ENCODE assay signal across 35 mouse cellular contexts in the genomic region with DNA sequence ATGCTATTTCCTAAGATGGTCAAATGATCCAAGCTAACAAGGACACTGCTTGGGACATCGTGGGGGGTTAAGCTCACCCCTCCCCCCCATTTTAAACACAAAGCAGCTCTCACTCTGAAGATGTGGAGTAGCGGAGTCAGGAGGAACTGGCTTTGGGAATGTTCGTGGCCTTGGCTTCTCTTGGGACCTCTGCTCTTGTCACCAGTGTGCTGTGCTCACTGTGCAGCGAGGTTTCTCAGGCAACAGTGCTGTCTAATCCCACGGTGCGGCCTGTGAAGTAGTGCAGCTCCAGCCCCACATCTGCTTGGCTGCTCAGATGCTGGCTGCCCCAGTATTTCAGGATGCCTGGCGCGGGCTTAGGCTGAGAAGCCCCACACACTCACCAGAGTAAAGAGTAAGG. TPM values are rescaled to one million over a fixed set of nuclear protein-coding genes. Genes with fewer than 3 reads are reported as not detected.
A peak's percentile ranks its signal among the peaks of the same experiment; 100 is the strongest.
DNase-seq lines count a peak whose midpoint lies in the region; ATAC-seq and TF ChIP-seq lines count a peak whose summit lies in the region.
"Had no signal": no experiment of that assay in that cellular context is flagged by ENCODE, and none has a peak within 500 bp of the region (broad histone marks: within the 10 kb centered on the region; RNA-seq: fewer than 3 reads in every experiment).

No protein-coding gene starts in this region.

- no peak for DNase-seq in forebrain, postnatal 0 days
- peak; percentile 55 for DNase-seq in midbrain, postnatal 0 days (ENCODE audit: low spot score)
- DNase-seq in midbrain, embryonic 11.5 days (ENCODE audit: low spot score, missing footprints) = no peak
- DNase-seq in R1 (ENCODE audit: low read depth, low spot score) = peak; percentile 65
- DNase-seq in thymus, postnatal 36 days = no peak
- DNase-seq: adrenal gland, adult 8-10 months; adrenal gland, postnatal 25 days; B cell, adult 2 months; cerebellum, adult 11-12 months; cerebellum, adult 9-10 months; cerebellum, postnatal 25 days; gastrocnemius, adult 2 months; gastrocnemius, postnatal 14 days; heart, adult 11 months had no signal

- H3K27me3 ChIP-seq in forebrain, postnatal 0 days (ENCODE audit: insufficient read depth, low read length) = no peaks in the 10 kb centered on the region
- H3K27me3 ChIP-seq in forebrain, embryonic 15.5 days = no peaks in the 10 kb centered on the region
- H3K27me3 ChIP-seq in midbrain, postnatal 0 days (ENCODE audit: insufficient read depth, low read length) = no peaks in the 10 kb centered on the region
- H3K27me3 ChIP-seq in midbrain, embryonic 11.5 days (ENCODE audit: control insufficient read depth, insufficient read depth, low read length) = no peaks in the 10 kb centered on the region
- H3K27me3 ChIP-seq in intestine, embryonic 16.5 days (replicated peaks; ENCODE audit: control insufficient read depth, insufficient read depth, low read length) = no peaks in the 10 kb centered on the region
- H3K27me3 ChIP-seq: CH12.LX; embryonic facial prominence, embryonic 13.5 days; forebrain, embryonic 12.5 days; hindbrain, embryonic 12.5 days; Patski had no signal

- no peaks in the 10 kb centered on the region for H3K9me3 ChIP-seq in forebrain, postnatal 0 days (ENCODE audit: low read length)
- H3K9me3 ChIP-seq in forebrain, embryonic 15.5 days = no peaks in the 10 kb centered on the region
- no peaks in the 10 kb centered on the region for H3K9me3 ChIP-seq in midbrain, postnatal 0 days (ENCODE audit: low read length)
- no peaks in the 10 kb centered on the region for H3K9me3 ChIP-seq in midbrain, embryonic 11.5 days (ENCODE audit: control insufficient read depth, low read length)
- H3K9me3 ChIP-seq in intestine, embryonic 16.5 days (ENCODE audit: control insufficient read depth, low read length) = no peaks in the 10 kb centered on the region
- H3K9me3 ChIP-seq: embryonic facial prominence, embryonic 10.5 days; embryonic facial prominence, embryonic 13.5 days; forebrain, embryonic 12.5 days; G1E; hindbrain, embryonic 12.5 days had no signal

- WGBS in forebrain, postnatal 0 days = 95% methylated on average over 8 of the region's 8 CpGs
- 90% methylated on average over 8 of the region's 8 CpGs for WGBS in forebrain, embryonic 15.5 days
- WGBS in midbrain, postnatal 0 days = 71% methylated on average over 8 of the region's 8 CpGs
- 88% methylated on average over 8 of the region's 8 CpGs for WGBS in midbrain, embryonic 11.5 days
- WGBS in intestine, embryonic 16.5 days = 87% methylated on average over 8 of the region's 8 CpGs

- no peak overlapping the region for H3K27ac ChIP-seq in forebrain, postnatal 0 days (ENCODE audit: low read depth, low read length)
- no peak overlapping the region for H3K27ac ChIP-seq in forebrain, embryonic 15.5 days (replicated peaks)
- no peak overlapping the region; the same call in 1 of the 2 replicates for H3K27ac ChIP-seq in midbrain, postnatal 0 days (ENCODE audit: low read depth, low read length)
- no peak overlapping the region for H3K27ac ChIP-seq in midbrain, embryonic 11.5 days (ENCODE audit: low read depth, low read length)
- H3K27ac ChIP-seq in intestine, embryonic 16.5 days (ENCODE audit: low read length) = no peak overlapping the region
- H3K27ac ChIP-seq: embryonic facial prominence, embryonic 10.5 days; embryonic facial prominence, embryonic 13.5 days; forebrain, embryonic 12.5 days; gastrocnemius, adult 2 months; hindbrain, embryonic 12.5 days had no signal

- H3K4me3 ChIP-seq in forebrain, postnatal 0 days (ENCODE audit: low read depth, low read length) = no peak overlapping the region
- H3K4me3 ChIP-seq in forebrain, embryonic 15.5 days = no peak overlapping the region
- H3K4me3 ChIP-seq in midbrain, postnatal 0 days (ENCODE audit: low read depth, low read length) = no peak overlapping the region
- H3K4me3 ChIP-seq in midbrain, embryonic 11.5 days (ENCODE audit: low read depth, low read length) = no peak overlapping the region
- H3K4me3 ChIP-seq in intestine, embryonic 16.5 days (ENCODE audit: low read length) = no peak overlapping the region
- H3K4me3 ChIP-seq: embryonic facial prominence, embryonic 10.5 days; embryonic facial prominence, embryonic 13.5 days; erythroblast, embryonic 14.5 days; forebrain, embryonic 12.5 days; gastrocnemius, adult 2 months; hindbrain, embryonic 12.5 days had no signal

- TF ChIP-seq CTCF in forebrain, postnatal 0 days (IDR thresholded peaks at IDR 0.05; ENCODE audit: low read depth) = no peak
- no peak for TF ChIP-seq CTCF in midbrain, postnatal 0 days (IDR thresholded peaks at IDR 0.05)

- no peak overlapping the region for H3K4me2 ChIP-seq in forebrain, postnatal 0 days (ENCODE audit: low read depth)
- no peak overlapping the region for H3K4me2 ChIP-seq in forebrain, embryonic 15.5 days (replicated peaks)
- no peak overlapping the region for H3K4me2 ChIP-seq in midbrain, postnatal 0 days (ENCODE audit: low read depth, low read length, poor library complexity, severe bottlenecking)
- H3K4me2 ChIP-seq in midbrain, embryonic 11.5 days = no peak overlapping the region
- no peak overlapping the region for H3K4me2 ChIP-seq in intestine, embryonic 16.5 days (ENCODE audit: low read depth, low read length)
- H3K4me2 ChIP-seq: embryonic facial prominence, embryonic 13.5 days; forebrain, embryonic 12.5 days; heart, embryonic 11.5 days; hindbrain, embryonic 12.5 days had no signal

- H3K9ac ChIP-seq in forebrain, postnatal 0 days = no peak overlapping the region
- no peak overlapping the region for H3K9ac ChIP-seq in forebrain, embryonic 15.5 days (replicated peaks)
- no peak overlapping the region for H3K9ac ChIP-seq in midbrain, postnatal 0 days (replicated peaks; ENCODE audit: low read length, poor library complexity, severe bottlenecking)
- no peak overlapping the region for H3K9ac ChIP-seq in midbrain, embryonic 11.5 days (ENCODE audit: low read length)
- no peak overlapping the region for H3K9ac ChIP-seq in intestine, embryonic 16.5 days (ENCODE audit: low read depth, low read length)
- H3K9ac ChIP-seq: embryonic facial prominence, embryonic 13.5 days; forebrain, embryonic 12.5 days; hindbrain, embryonic 12.5 days had no signal

- H3K36me3 ChIP-seq in forebrain, postnatal 0 days (ENCODE audit: insufficient read depth) = peaks cover 48% of the 10 kb centered on the region
- H3K36me3 ChIP-seq in forebrain, embryonic 15.5 days = peaks cover 36% of the 10 kb centered on the region
- peaks cover 44% of the 10 kb centered on the region for H3K36me3 ChIP-seq in midbrain, postnatal 0 days (ENCODE audit: insufficient read depth, low read length)
- peaks cover 21% of the 10 kb centered on the region for H3K36me3 ChIP-seq in midbrain, embryonic 11.5 days (ENCODE audit: control insufficient read depth, insufficient read depth, low read length)
- H3K36me3 ChIP-seq in intestine, embryonic 16.5 days (ENCODE audit: control insufficient read depth, insufficient read depth, low read length) = peaks cover 3% of the 10 kb centered on the region

- no peaks in the 10 kb centered on the region for H3K4me1 ChIP-seq in forebrain, postnatal 0 days (ENCODE audit: insufficient read depth)
- H3K4me1 ChIP-seq in forebrain, embryonic 15.5 days = no peaks in the 10 kb centered on the region
- no peaks in the 10 kb centered on the region for H3K4me1 ChIP-seq in midbrain, postnatal 0 days (ENCODE audit: insufficient read depth, low read length)
- H3K4me1 ChIP-seq in midbrain, embryonic 11.5 days (ENCODE audit: control insufficient read depth, insufficient read depth, low read length) = no peaks in the 10 kb centered on the region
- peaks cover 5% of the 10 kb centered on the region; the same call in 1 of the 2 replicates for H3K4me1 ChIP-seq in intestine, embryonic 16.5 days (ENCODE audit: control insufficient read depth, insufficient read depth, low read length)
- H3K4me1 ChIP-seq: embryonic facial prominence, embryonic 10.5 days; embryonic facial prominence, embryonic 13.5 days; forebrain, embryonic 12.5 days; hindbrain, embryonic 12.5 days had no signal

- peak; percentile 34; the same call in 1 of the 2 replicates for ATAC-seq in forebrain, postnatal 0 days
- ATAC-seq in forebrain, embryonic 15.5 days (replicated peaks) = no peak
- peak; percentile 50; the same call in 1 of the 2 replicates for ATAC-seq in midbrain, postnatal 0 days (ENCODE audit: low FRiP score)
- ATAC-seq in midbrain, embryonic 11.5 days (ENCODE audit: low FRiP score) = no peak
- no peak for ATAC-seq in intestine, embryonic 16.5 days
- ATAC-seq: activated CD4-positive, CD25-positive, alpha-beta regulatory T cell, adult 4 months; forebrain, embryonic 16.5 days; hindbrain, embryonic 16.5 days; inflammation-experienced regulatory T-cells, adult 6 months; intestine, postnatal 0 days; Patski had no signal

RNA-seq across cellular contexts. Expression of a gene that starts 10.0 kb away (rescaled TPM):
- 18.5 and 25.9 TPM in 2 replicates for total RNA-seq in forebrain, postnatal 0 days (2014; rRNA removed)
- polyA plus RNA-seq in forebrain, postnatal 0 days (2015; fragmentation: Nextera tagmentation; extraction: Ambion mirVana) = 21.7 and 22.7 TPM in 2 replicates
- polyA plus RNA-seq in forebrain, embryonic 15.5 days (2015; fragmentation: Nextera tagmentation; extraction: Ambion mirVana) = 8.3 and 11.3 TPM in 2 replicates
- total RNA-seq in midbrain, postnatal 0 days (2014; rRNA removed) = 27.4 and 30.9 TPM in 2 replicates
- 25.4 and 29.5 TPM in 2 replicates for polyA plus RNA-seq in midbrain, postnatal 0 days (2015; fragmentation: Nextera tagmentation; extraction: Ambion mirVana)
- 2.9 and 4.4 TPM in 2 replicates for polyA plus RNA-seq in midbrain, embryonic 11.5 days (2014; fragmentation: Nextera tagmentation; extraction: Ambion mirVana)
- polyA plus RNA-seq in intestine, embryonic 16.5 days (2015; fragmentation: Nextera tagmentation; extraction: Ambion mirVana) = 1.8 and 1.9 TPM in 2 replicates
- total RNA-seq: hematopoietic stem cell, adult 5-6 weeks had no signal
- polyA plus RNA-seq: activated CD4-positive, CD25-positive, alpha-beta regulatory T cell, adult 4 months had no signal

RNA-seq across cellular contexts. Expression of a gene that starts 10.5 kb away (rescaled TPM):
- total RNA-seq in forebrain, postnatal 0 days (2014; rRNA removed) = 7.0 and 9.2 TPM in 2 replicates
- polyA plus RNA-seq in forebrain, postnatal 0 days (2015; fragmentation: Nextera tagmentation; extraction: Ambion mirVana) = 12.4 and 14.8 TPM in 2 replicates
- polyA plus RNA-seq in forebrain, embryonic 15.5 days (2015; fragmentation: Nextera tagmentation; extraction: Ambion mirVana) = 6.6 and 7.3 TPM in 2 replicates
- total RNA-seq in midbrain, postnatal 0 days (2014; rRNA removed) = 3.9 and 13.8 TPM in 2 replicates
- polyA plus RNA-seq in midbrain, postnatal 0 days (2015; fragmentation: Nextera tagmentation; extraction: Ambion mirVana) = 7.9 and 9.1 TPM in 2 replicates
- polyA plus RNA-seq in midbrain, embryonic 11.5 days (2014; fragmentation: Nextera tagmentation; extraction: Ambion mirVana) = 3.4 and 3.5 TPM in 2 replicates
- polyA plus RNA-seq in intestine, embryonic 16.5 days (2015; fragmentation: Nextera tagmentation; extraction: Ambion mirVana) = 1.5 TPM in 2 replicates
- total RNA-seq: adrenal gland, postnatal 25 days; common myeloid progenitor, adult 5-6 weeks; G1E; gastrocnemius, adult 2 months; gastrocnemius, postnatal 14 days; gastrocnemius, postnatal 4 days; heart, adult 8-10 months; heart, postnatal 25 days; hematopoietic stem cell, adult 5-6 weeks had no signal
- polyA plus RNA-seq: activated CD4-positive, CD25-positive, alpha-beta regulatory T cell, adult 4 months had no signal

RNA-seq across cellular contexts. Expression of a gene that starts 10.6 kb away (rescaled TPM):
- total RNA-seq in forebrain, postnatal 0 days (2014; rRNA removed) = 436 and 703 TPM in 2 replicates
- 1,351 and 1,499 TPM in 2 replicates for polyA plus RNA-seq in forebrain, postnatal 0 days (2015; fragmentation: Nextera tagmentation; extraction: Ambion mirVana)
- polyA plus RNA-seq in forebrain, embryonic 15.5 days (2015; fragmentation: Nextera tagmentation; extraction: Ambion mirVana) = 971 and 990 TPM in 2 replicates
- total RNA-seq in midbrain, postnatal 0 days (2014; rRNA removed) = 493 and 558 TPM in 2 replicates
- 1,374 and 1,478 TPM in 2 replicates for polyA plus RNA-seq in midbrain, postnatal 0 days (2015; fragmentation: Nextera tagmentation; extraction: Ambion mirVana)
- 937 and 953 TPM in 2 replicates for polyA plus RNA-seq in midbrain, embryonic 11.5 days (2014; fragmentation: Nextera tagmentation; extraction: Ambion mirVana)
- 1,710 and 1,737 TPM in 2 replicates for polyA plus RNA-seq in intestine, embryonic 16.5 days (2015; fragmentation: Nextera tagmentation; extraction: Ambion mirVana)

RNA-seq across cellular contexts. Expression of a gene that starts 11.0 kb away (rescaled TPM):
- total RNA-seq in forebrain, postnatal 0 days (2014; rRNA removed) = 29.1 and 43.7 TPM in 2 replicates
- polyA plus RNA-seq in forebrain, postnatal 0 days (2015; fragmentation: Nextera tagmentation; extraction: Ambion mirVana) = 104 and 113 TPM in 2 replicates
- 168 and 178 TPM in 2 replicates for polyA plus RNA-seq in forebrain, embryonic 15.5 days (2015; fragmentation: Nextera tagmentation; extraction: Ambion mirVana)
- total RNA-seq in midbrain, postnatal 0 days (2014; rRNA removed) = 30.5 and 43.2 TPM in 2 replicates
- polyA plus RNA-seq in midbrain, postnatal 0 days (2015; fragmentation: Nextera tagmentation; extraction: Ambion mirVana) = 91.6 and 95.8 TPM in 2 replicates
- 292 and 306 TPM in 2 replicates for polyA plus RNA-seq in midbrain, embryonic 11.5 days (2014; fragmentation: Nextera tagmentation; extraction: Ambion mirVana)
- 214 and 235 TPM in 2 replicates for polyA plus RNA-seq in intestine, embryonic 16.5 days (2015; fragmentation: Nextera tagmentation; extraction: Ambion mirVana)

Comparison
In these comparisons a context has a peak if more than half of its experiments do, and no peak if none do; other contexts are left out.
1. ATAC-seq: peak in forebrain, postnatal 0 days (single experiment) and midbrain, postnatal 0 days (single experiment); none in forebrain, embryonic 15.5 days (single experiment), midbrain, embryonic 11.5 days (single experiment) and intestine, embryonic 16.5 days (single experiment).
2. DNase-seq: peak in midbrain, postnatal 0 days (single experiment) and R1 (single experiment); none in forebrain, postnatal 0 days (single experiment), midbrain, embryonic 11.5 days (single experiment) and thymus, postnatal 36 days (0 of 2).